Mouse (Mus musculus) hindbrain, embryonic 11.5 days (tissue): Measurements from ENCODE around the gene Hps5. TPM values are rescaled to one million over a fixed set of nuclear protein-coding genes. Genes with fewer than 3 reads are reported as not detected.
"Not testable (repeated sequence)": the region's sequence is repeated elsewhere in the genome, so short reads cannot be mapped to it uniquely, and the experiment has no call there.

Source experiments
- ATAC-seq: fragments of 200-750 bp; cut with Nextera tagmentation; 2 replicates; pipeline ENCODE4 v1.8.0; 2017; ENCODE audit warnings: mild to moderate bottlenecking, moderate TSS enrichment, moderate library complexity; ENCODE audit not compliant: low FRiP score
- DNase-seq: peaks from one replicate; pipeline ENCODE4 v3.0.0-alpha.2; 2015; ENCODE audit warnings: low spot score
- H3K27ac ChIP-seq: fragments of 300-500 bp; sonication (generic); 2 replicates; pipeline ENCODE4 v1.5.1; 2014; ENCODE audit warnings: mild to moderate bottlenecking, low read depth, low read length
- H3K27me3 ChIP-seq: fragments of 300-500 bp; sonication (generic); 2 replicates; pipeline ENCODE4 v1.6.1; 2014; ENCODE audit warnings: mild to moderate bottlenecking, low read length, moderate library complexity, mixed read lengths; ENCODE audit not compliant: control insufficient read depth, insufficient read depth
- H3K36me3 ChIP-seq: fragments of 300-500 bp; sonication (generic); 2 replicates; pipeline ENCODE4 v1.6.1; 2014; ENCODE audit warnings: mild to moderate bottlenecking, low read length, moderate library complexity, mixed read lengths; ENCODE audit not compliant: control insufficient read depth, insufficient read depth
- H3K4me1 ChIP-seq: fragments of 300-500 bp; sonication (generic); replicated peaks from 2 replicates; pipeline ENCODE4 v1.6.1; 2014; ENCODE audit warnings: low read length, mixed read lengths; ENCODE audit not compliant: control insufficient read depth, insufficient read depth
- H3K4me2 ChIP-seq: fragments of 300-500 bp; sonication (generic); replicated peaks from 2 replicates; pipeline ENCODE4 v1.6.1; 2014; ENCODE audit warnings: mild to moderate bottlenecking, low read depth, low read length
- H3K4me3 ChIP-seq: fragments of 300-500 bp; sonication (generic); 2 replicates; pipeline ENCODE4 v1.5.1; 2014; ENCODE audit warnings: low read depth, low read length
- H3K9ac ChIP-seq: fragments of 300-500 bp; sonication (generic); 2 replicates; pipeline ENCODE4 v1.6.1; 2014; ENCODE audit warnings: low read depth, low read length
- H3K9me3 ChIP-seq: fragments of 300-500 bp; sonication (generic); 2 replicates; pipeline ENCODE4 v1.6.1; 2016; ENCODE audit warnings: low read length; ENCODE audit not compliant: control insufficient read depth
- WGBS: fragments of 180-500 bp; shearing (Covaris S2); extraction: QIAGEN DNeasy Blood & Tissue Kit; methylation state at CpG from one replicate; pipeline ENCODE4 v1.1.7; 2014; 5-methylcytosine and 5-hydroxymethylcytosine counted together
- polyA plus RNA-seq: library from polyadenylated mRNA; unstranded; fragments of >200 nt; fragmentation: Nextera tagmentation; extraction: Ambion mirVana; gene quantifications from 2 replicates; pipeline ENCODE4 v1.2.1, GENCODE M21; 2014

Hps5 gene
- polyA plus RNA-seq, 1 experiment from 2014 or later, result 26.1 TPM

DNA sequence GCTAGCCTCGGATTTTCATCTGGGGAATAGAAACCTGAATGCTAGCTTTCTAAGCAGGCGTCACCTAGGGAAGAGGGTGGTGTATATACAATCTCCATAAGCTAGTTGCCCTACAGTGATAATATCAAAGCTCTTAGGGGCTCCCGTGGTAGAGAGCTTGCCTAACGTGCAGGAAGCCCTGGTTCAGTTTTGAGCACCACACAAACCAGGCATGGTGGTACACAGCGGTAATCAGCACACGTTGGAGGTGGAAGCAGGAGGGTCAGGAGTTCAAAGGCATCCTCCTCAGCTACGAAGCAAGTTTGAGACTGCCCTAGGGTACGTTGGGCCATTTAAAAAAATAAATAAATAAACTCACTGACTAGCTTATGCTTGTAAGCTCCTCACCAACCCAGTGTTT lies 35.8 kb upstream of the Hps5 start:
- H3K9me3 ChIP-seq, result no peaks in the 10 kb centered on the region
- no peak overlapping the region for H3K4me3 ChIP-seq
- no peak overlapping the region for H3K4me2 ChIP-seq
- no peak for ATAC-seq
- H3K36me3 ChIP-seq, result no peaks in the 10 kb centered on the region
- no peak for DNase-seq
- H3K9ac ChIP-seq, result no peak overlapping the region
- no peaks in the 10 kb centered on the region for H3K27me3 ChIP-seq
- H3K27ac ChIP-seq, result no peak overlapping the region
- no peaks in the 10 kb centered on the region for H3K4me1 ChIP-seq
- 80% methylated on average over 8 of the region's 8 CpGs for WGBS

DNA sequence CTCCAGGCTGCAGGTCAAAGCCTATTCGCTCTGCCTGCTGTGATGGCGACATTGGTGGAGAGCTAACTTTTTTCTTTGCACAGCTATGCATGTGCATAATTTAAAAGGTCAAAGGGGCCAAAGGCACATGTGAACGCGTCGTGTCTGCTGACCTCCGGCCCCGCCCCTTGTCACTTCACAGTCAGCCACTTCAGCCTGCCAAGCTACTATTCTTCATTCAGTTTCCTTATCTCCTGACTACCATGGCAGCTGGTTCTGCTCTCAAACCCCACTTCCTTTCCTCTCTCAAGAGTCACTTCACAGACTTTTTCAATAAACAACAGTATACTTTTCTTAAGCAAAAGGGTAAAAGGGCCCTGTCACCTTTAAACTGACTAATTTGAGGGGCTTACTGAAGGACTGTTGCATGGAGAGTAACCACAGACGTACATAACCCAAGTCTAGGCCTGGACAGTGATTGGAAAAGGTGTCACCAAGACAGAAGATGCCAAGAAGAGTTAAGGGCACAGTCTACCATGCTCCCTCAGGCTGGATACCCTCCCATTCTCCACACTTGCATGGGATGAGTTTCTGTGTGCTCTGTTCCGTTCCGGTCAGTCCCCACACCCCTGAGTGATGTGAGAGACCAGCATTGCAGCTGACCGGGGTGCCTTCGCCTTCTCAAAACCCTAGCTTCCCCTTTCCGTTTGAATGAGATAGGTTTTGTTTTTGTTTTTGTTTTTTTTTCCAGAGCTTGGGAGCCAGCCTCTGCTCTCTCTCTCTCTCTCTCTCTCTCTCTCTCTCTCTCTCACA lies 35.1 kb upstream of the Hps5 start:
- Histone ChIP-seq H3K4me2 (no peak overlapping the region), H3K27ac (no peak overlapping the region), H3K9ac (no peak overlapping the region), H3K4me1 (no peaks in the 10 kb centered on the region), H3K36me3 (no peaks in the 10 kb centered on the region), H3K9me3 (no peaks in the 10 kb centered on the region), H3K4me3 (no peak overlapping the region), H3K27me3 (no peaks in the 10 kb centered on the region)
- WGBS, result 60% methylated on average over 13 of the region's 13 CpGs
- ATAC-seq, result no peak
- DNase-seq, result no peak

DNA sequence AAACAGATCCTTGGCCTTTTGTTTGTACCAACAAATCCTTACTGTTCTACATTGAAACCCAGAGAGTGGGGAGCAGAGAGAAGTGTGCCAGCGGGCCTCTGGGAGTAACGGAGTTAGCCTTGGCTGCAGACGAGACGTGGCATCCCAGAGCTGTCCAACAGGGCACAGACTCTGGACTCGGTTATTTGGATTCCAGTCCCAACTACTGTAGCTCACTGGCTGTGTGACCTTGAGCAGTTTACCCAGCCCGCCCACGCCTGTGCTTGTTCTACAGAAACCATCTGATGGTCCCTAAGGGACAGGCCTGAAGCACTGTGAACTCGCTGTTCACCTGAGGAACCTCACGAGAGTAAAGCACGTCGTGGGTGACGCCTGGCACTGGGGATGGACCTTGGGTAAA lies 34.0 kb upstream of the Hps5 start:
- no peak for ATAC-seq
- H3K27ac ChIP-seq, result no peak overlapping the region
- 89% methylated on average over 12 of the region's 12 CpGs for WGBS

DNA sequence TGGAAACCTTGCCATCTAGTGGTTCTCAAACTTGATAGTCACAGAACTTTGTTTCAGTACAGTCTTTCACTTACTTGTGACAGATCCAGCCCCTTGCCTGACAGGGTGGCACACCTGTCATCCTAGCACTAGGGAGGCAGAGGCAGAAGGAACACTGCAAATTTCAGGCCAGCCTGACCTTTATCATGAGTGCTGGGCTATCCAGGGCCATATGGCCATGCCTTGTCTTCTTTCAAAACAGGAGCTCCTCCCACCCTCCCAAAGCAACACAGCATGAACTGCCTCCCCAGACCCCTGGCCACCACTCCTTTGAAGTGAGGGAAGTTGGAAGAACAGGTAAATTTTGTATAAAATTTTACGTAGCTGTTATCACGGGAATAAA lies 31.9 kb upstream of the Hps5 start:
- Histone ChIP-seq H3K27ac (no peak overlapping the region), H3K27me3 (no peaks in the 10 kb centered on the region), H3K9ac (no peak overlapping the region), H3K4me1 (no peaks in the 10 kb centered on the region), H3K36me3 (no peaks in the 10 kb centered on the region), H3K4me3 (no peak overlapping the region), H3K4me2 (no peak overlapping the region), H3K9me3 (no peaks in the 10 kb centered on the region)
- WGBS, result 90% methylated on average over 2 of the region's 2 CpGs
- ATAC-seq, result no peak
- no peak for DNase-seq

More for the DNA sequence above, 34.0 kb upstream of the Hps5 start:
- no peak overlapping the region for H3K9ac ChIP-seq
- DNase-seq, result no peak
- no peak overlapping the region for H3K4me2 ChIP-seq
- H3K4me1 ChIP-seq, result no peaks in the 10 kb centered on the region
- H3K9me3 ChIP-seq, result no peaks in the 10 kb centered on the region
- H3K36me3 ChIP-seq, result no peaks in the 10 kb centered on the region
- no peaks in the 10 kb centered on the region for H3K27me3 ChIP-seq
- H3K4me3 ChIP-seq, result no peak overlapping the region

DNA sequence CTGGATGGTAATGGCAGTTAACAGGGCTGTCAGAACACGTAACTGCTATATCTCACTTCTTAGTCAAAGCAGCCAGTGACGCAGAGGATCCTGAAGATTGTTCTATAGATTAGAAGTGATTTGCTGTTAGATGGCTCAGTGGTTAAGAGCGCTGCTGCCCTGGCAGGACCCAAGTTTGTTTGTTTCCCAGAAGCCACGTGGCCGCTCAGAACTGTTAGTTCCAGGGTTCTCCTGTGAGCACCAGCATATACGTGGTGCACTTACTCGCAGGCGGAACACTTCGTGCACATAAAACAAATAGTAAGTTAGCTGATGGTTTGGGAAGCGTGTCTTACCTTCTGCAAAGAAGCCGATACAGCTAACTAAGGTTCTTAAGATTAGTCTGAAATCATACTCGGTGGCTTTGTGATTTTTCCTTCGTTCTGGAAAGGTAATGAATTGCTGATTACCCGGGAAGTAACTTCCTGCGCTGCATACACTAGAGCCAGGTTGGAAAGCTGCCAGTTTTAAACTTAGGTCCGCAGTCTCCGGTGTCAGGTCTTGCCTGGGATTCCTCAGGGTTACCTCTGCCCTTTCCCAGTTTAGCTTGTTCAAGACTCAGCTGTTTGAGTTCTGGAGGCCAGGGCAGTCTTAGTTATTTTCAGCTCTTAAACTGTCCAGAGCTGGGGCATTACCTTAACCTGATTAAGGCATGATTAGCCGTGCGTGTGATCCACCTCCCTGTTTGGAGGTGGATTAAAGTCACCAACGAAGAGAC lies 31.4 kb upstream of the Hps5 start:
- DNase-seq (no peak), ATAC-seq (no peak)
- H3K9ac ChIP-seq, result no peak overlapping the region
- no peak overlapping the region for H3K4me2 ChIP-seq
- no peaks in the 10 kb centered on the region for H3K9me3 ChIP-seq
- H3K4me1 ChIP-seq, result no peaks in the 10 kb centered on the region
- no peak overlapping the region for H3K4me3 ChIP-seq
- H3K27ac ChIP-seq, result no peak overlapping the region
- 0 out of 2 replicates have a peak, but pooled peaks cover 2% of the 10 kb centered on the region for H3K36me3 ChIP-seq
- no peaks in the 10 kb centered on the region for H3K27me3 ChIP-seq
- WGBS, result 85% methylated on average over 20 of the region's 20 CpGs

DNA sequence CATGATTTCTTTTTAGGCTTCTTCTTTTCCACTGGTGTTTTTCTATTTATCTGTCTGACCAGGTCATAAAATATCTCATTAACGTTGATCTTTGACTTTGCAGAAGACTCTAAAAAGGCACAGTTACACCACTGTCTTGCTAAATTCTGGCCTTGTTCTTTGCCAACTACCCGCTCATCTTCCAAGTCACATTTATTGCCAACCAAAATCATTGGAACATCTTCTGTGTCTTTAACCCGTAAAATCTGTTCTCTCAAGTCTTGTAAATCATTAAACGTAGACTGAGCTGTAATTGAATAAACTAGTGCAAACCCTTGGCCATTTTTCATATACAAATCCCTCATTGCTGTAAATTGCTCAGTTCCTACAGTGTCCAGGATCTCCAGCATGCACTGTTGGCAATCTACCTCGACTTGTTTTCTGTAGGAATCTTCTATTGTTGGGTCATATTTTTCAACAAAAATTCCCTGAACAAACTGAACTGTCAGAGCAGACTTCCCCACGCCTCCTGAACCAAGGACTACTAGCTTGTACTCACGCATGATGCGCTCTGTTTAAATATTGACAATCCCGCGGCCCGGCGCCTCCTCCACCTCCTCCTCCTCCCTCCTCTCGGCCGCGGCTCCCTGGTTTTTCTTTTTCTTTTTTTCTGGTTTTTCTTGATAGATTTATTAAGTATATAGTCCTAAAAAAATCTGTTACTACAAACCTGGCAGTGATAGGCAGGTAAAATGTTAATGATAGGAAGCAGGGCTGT lies 25.2 kb upstream of the Hps5 start:
- not testable (repeated sequence) for H3K4me1 ChIP-seq, ATAC-seq, DNase-seq, H3K27ac ChIP-seq, H3K4me3 ChIP-seq, H3K9ac ChIP-seq, H3K36me3 ChIP-seq, H3K4me2 ChIP-seq, H3K27me3 ChIP-seq, H3K9me3 ChIP-seq
- 92% methylated on average over 15 of the region's 15 CpGs for WGBS

DNA sequence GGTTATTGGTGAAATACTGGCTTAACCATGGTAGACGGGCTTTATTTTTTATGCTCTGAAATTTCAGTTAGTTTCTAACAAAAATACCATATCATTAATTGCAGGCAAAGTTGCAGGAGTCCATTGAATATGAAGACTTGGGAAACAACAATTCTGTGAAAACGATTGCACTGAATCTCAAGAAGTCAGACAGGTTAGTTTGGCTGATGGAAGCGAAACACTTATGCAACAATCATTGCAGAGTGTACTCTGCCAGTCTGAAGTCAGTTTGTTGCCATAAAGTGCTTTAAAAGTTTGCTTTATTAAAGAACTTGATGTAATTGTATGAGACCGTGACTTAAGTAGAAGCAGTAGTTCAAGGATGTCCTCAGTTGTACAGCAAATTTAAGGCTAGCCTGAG lies 18.1 kb upstream of the Hps5 start:
- Histone ChIP-seq H3K4me3 (no peak overlapping the region), H3K9me3 (no peaks in the 10 kb centered on the region), H3K9ac (no peak overlapping the region), H3K27ac (no peak overlapping the region), H3K4me2 (no peak overlapping the region), H3K36me3 (peaks cover 13% of the 10 kb centered on the region; the same call in 1 of the 2 replicates), H3K4me1 (no peaks in the 10 kb centered on the region), H3K27me3 (no peaks in the 10 kb centered on the region)
- whole genome bisulfite sequencing, result 95% methylated on average over 4 of the region's 4 CpGs
- no peak for ATAC-seq
- no peak for DNase-seq

DNA sequence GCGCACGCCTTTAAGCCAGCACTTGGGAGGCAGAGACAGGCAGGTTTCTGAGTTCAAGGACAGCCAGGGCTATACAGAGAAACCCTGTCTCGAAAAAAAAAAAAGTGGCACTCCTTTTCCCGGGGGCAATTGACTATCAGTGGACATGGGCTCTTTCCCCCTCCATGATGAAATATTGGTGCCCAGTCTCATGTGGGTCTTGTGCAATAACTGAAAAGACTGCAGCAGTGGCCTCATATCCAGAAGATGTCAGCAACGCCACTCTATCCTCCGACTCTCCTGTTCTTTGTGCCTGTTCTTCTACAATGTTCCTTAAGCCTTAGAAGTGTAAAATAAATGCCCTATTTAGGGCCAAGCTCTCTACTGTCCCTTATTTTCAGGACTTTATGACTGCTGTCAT lies 14.5 kb upstream of the Hps5 start:
- Histone ChIP-seq H3K36me3 (peaks cover 9% of the 10 kb centered on the region), H3K9me3 (no peaks in the 10 kb centered on the region), H3K9ac (no peak overlapping the region), H3K4me1 (no peaks in the 10 kb centered on the region), H3K4me2 (no peak overlapping the region), H3K27ac (no peak overlapping the region), H3K4me3 (no peak overlapping the region), H3K27me3 (no peaks in the 10 kb centered on the region)
- DNase-seq (no peak), ATAC-seq (no peak)
- WGBS, result 92% methylated on average over 6 of the region's 6 CpGs
